Mouse (Mus musculus) cerebellum, adult (tissue): Measurements from ENCODE around the gene Itpkc.

ENCODE experiments used
- ATAC-seq: cut with Nextera tagmentation; 2 replicates; pipeline ENCODE4 v1.9.2; 2017; ENCODE audit warnings: mild to moderate bottlenecking, moderate library complexity, mixed read lengths; ENCODE audit not compliant: insufficient number of reproducible peaks, low FRiP score, low TSS enrichment

Itpkc gene

GRCm38 (mm10) chr7:27238568-27238967 lies 10.1 kb upstream of the Itpkc start:
- no peak for ATAC-seq

- ATAC-seq: no peak
These were observed 9.1 kb upstream of the Itpkc start for GRCm38 (mm10) chr7:27237527-27237926.

- no peak for ATAC-seq
These were observed 7.3 kb upstream of the Itpkc start for GRCm38 (mm10) chr7:27235726-27236125.

- ATAC-seq: no peak
These were observed 4.8 kb upstream of the Itpkc start for GRCm38 (mm10) chr7:27233300-27233699.

- peak; percentile 89 for ATAC-seq
These were observed 4.4 kb upstream of the Itpkc start, which contains the start of gene Coq8b for GRCm38 (mm10) chr7:27232781-27233281. Gene Coq8b, plus strand, starts transcription at chr7:27233023.

DNA sequence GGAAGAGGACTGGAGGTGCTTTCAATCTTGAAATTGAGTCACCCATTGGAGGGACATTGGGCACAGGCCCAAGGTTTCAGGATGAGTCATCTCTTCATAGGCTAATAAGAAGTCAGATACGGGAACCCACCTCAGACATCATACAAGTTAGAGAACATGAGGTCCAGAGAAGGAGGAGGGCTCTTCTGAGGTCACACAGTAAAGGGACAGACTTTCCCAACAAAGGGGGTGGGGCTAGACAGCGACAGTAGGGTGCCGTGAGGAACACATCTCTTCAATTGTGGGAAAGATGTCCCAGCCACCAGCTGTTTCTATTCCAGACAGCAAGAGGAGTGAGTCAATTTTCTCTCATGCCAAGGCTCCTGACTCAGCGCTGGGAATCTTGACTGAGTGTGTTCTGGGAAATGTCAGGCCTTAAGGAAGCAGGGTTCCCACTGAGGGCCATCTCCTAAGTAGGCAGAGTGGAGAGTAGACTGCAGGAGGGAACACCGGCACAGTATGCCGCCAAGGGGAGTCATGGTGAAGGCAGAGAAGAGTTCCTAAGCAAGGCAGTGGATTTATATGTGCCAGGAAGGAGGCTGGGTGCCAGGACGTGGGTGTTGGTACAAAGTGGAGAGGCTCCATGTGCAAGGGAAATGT lies 3.4 kb upstream of the Itpkc start:
- ATAC-seq: no peak

DNA sequence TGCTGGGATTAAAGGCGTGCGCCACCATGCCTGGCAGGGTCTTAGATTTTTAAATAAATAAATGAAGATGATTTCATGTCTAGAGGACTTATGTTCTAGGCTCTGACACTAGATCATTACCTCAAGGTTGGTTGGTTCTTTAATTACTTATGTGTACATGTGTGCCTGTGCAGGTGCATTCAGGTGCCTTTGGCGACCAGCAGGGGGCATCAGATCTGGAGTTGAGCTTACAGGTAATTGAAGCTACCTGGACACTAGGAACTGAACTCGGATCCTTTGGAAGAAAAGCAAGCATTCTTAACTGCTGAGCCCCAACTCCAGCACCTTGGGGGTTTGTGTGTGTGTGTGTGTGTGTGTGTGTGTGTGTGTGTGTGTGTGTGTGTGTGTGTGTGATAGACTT lies 2.3 kb upstream of the Itpkc start:
- ATAC-seq: no peak

GRCm38 (mm10) chr7:27228865-27229264 lies 404 bp upstream of the Itpkc start:
- ATAC-seq: no peak

GRCm38 (mm10) chr7:27227676-27228075 lies 785 bp downstream of the Itpkc start:
- ATAC-seq: peak; percentile 12; the same call in 1 of the 2 replicates

- no peak for ATAC-seq
These were observed 1.2 kb downstream of the Itpkc start for GRCm38 (mm10) chr7:27227276-27227675.

GRCm38 (mm10) chr7:27224877-27225575 lies 3.4 kb downstream of the Itpkc start:
- ATAC-seq: no peak

GRCm38 (mm10) chr7:27222538-27222937 lies 5.9 kb downstream of the Itpkc start:
- ATAC-seq: no peak

DNA sequence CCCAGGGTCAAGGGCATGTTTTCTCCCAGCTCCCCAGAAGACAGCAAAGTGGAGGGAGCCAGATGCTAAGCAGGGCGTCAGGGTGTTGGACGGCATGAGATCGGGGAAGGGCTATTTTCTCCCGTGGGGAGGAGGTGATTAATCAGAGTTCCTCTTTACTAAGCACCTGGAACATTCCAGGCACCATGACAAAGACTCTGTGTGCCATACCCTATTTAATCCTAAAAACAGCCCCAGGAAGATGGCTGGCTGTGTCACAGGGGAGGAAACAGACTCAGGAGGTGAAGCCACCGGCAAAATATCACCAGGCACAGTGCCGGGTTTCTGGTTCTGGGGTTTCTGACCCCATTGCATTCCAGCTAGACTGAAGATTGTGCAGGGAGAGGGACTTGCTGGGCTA lies 6.5 kb downstream of the Itpkc start:
- no peak for ATAC-seq

DNA sequence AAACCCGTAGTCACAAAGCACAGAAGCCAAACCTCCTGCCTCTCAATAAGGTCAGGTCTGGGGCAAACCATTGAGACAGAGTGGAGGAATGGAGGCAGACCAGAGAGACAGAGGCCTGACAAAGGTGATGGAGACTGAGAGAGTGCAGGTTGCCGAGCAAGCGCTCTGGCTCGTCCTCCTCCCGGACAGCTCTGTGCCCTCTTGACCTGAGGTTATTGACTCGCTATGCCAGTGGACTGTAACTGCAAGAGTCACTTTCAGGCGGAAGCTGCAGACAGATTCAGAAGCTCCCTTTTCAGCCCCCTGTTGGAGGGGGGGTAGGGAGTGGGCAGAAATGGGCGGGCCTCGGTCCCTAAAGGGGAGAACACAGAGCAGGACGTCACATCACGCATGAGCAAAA lies 8.5 kb downstream of the Itpkc start:
- no peak for ATAC-seq

- ATAC-seq: no peak; the same call in 1 of the 2 replicates
These were observed 9.9 kb downstream of the Itpkc start for GRCm38 (mm10) chr7:27218586-27218985.

DNA sequence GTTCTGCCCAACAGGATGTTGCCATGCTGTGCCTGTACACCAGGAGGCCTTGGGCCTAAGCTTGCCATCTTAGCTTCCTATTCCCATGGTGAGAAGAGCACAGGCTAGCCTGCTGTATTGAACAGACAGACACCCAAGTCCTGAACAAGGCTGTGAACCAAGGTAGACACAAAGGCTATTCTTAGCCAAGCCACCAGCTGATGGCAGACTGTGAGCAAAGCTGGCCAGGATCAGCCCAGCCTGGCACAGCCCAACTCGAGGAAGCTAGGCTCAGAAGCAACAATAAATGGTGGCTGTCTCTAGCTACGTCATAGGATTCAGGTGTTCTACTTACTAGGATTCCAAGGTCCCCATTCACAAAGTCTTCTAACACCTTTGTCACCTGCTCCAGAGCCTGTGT lies 15.8 kb downstream of the Itpkc start:
- ATAC-seq: no peak

GRCm38 (mm10) chr7:27203730-27204449 lies 24.6 kb downstream of the Itpkc start:
- ATAC-seq: 0 out of 2 replicates have a peak, but pooled peaks have one; percentile 20

- ATAC-seq: no peak
These were observed 29.7 kb downstream of the Itpkc start for GRCm38 (mm10) chr7:27198779-27199178.

GRCm38 (mm10) chr7:27198355-27198754 lies 30.1 kb downstream of the Itpkc start:
- no peak for ATAC-seq

DNA sequence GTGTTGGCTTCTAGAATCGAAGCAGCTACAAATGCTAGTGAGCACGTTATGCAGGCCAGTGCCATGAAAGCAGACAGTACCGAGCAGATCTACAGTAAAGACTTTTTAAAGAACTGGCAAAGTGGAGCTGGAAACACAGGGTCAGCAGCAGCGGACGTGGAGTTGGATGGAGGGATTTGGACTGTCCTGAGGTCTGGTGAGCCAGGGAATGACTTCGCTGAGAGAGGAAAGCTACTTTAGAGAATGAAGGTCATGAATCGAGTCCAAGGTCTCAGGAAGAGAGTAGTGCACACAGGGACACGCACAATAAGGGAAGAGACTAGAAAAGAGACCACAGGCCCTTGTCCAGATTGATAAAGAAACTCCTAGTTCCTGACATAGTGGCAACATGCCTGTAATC lies 30.8 kb downstream of the Itpkc start:
- ATAC-seq: no peak

GRCm38 (mm10) chr7:27197136-27197535 lies 31.3 kb downstream of the Itpkc start:
- no peak for ATAC-seq
